Mouse (Mus musculus): ENCODE measurements around the gene Il9r. TPM values are rescaled to one million over a fixed set of nuclear protein-coding genes. Genes with fewer than 3 reads are reported as not detected.

Il9r gene
- polyA plus RNA-seq, 1 experiment from 2014 or later = not detected

GRCm38 (mm10) chr11:32225222-32226104 lies 25.4 kb upstream of the Il9r start:
- WGBS = 64% methylated on average over 7 of the region's 7 CpGs
- H3K27me3 ChIP-seq = peaks cover 45% of the 10 kb centered on the region
- H3K9ac ChIP-seq = no peak overlapping the region
- H3K9me3 ChIP-seq (replicated peaks) = no peaks in the 10 kb centered on the region
- ATAC-seq = no peak
- peak overlapping the region; percentile 77; the same call in 1 of the 2 replicates for H3K4me2 ChIP-seq
- peaks cover 53% of the 10 kb centered on the region for H3K4me1 ChIP-seq
- no peak overlapping the region for H3K27ac ChIP-seq
- no peak overlapping the region for H3K4me3 ChIP-seq
- peaks cover 20% of the 10 kb centered on the region for H3K36me3 ChIP-seq (ENCODE audit: poor library complexity, severe bottlenecking)

DNA sequence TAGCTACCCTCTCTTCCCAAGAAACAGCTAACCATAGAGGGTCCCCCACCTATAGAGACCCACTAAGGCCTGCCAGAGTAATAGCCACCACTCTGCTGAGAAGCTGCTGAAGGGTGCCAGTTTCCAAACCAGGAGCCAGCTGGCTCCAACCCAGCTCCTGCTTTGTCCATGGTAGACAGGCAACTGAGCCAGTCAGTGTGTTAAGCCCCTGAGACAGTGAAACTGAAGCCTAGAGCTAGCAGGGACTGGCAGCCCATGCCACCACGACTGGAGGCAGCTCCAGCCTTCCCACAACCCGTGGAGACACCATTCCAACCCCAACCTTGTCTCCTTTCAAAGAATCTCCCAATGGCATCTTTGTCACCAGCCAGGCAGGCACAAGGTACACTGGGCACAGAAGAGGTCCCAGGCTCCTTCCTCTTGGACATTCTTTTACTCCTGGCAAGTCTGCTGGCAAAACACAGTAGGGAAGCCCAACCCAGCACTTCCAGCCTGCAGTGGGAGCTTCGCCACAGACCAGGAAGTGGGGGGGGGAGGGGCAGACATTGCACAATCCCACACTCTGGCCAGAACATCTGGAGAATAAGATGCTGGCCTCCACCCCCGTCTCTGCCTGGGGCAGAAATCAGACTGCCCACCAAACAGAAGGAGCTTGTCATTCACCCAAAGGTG lies 24.5 kb upstream of the Il9r start:
- H3K27ac ChIP-seq = peak overlapping the region; percentile 44
- H3K9me3 ChIP-seq (replicated peaks) = no peaks in the 10 kb centered on the region
- WGBS = 32% methylated on average over 4 of the region's 4 CpGs
- no peak overlapping the region for H3K9ac ChIP-seq
- ATAC-seq = no peak; the same call in 1 of the 2 replicates
- H3K4me2 ChIP-seq = no peak overlapping the region
- H3K27me3 ChIP-seq = peaks cover 51% of the 10 kb centered on the region
- no peak overlapping the region for H3K4me3 ChIP-seq
- peaks cover 11% of the 10 kb centered on the region for H3K36me3 ChIP-seq (ENCODE audit: poor library complexity, severe bottlenecking)
- peaks cover 53% of the 10 kb centered on the region for H3K4me1 ChIP-seq

- Histone ChIP-seq H3K4me1 (peaks cover 59% of the 10 kb centered on the region), H3K36me3 (ENCODE audit: poor library complexity, severe bottlenecking) (no peaks in the 10 kb centered on the region), H3K9ac (no peak overlapping the region), H3K4me3 (no peak overlapping the region), H3K27ac (no peak overlapping the region), H3K4me2 (no peak overlapping the region), H3K9me3 (replicated peaks) (no peaks in the 10 kb centered on the region), H3K27me3 (peaks cover 51% of the 10 kb centered on the region)
- WGBS = 74% methylated on average over 4 of the region's 4 CpGs
- ATAC-seq = no peak
Observed at GRCm38 (mm10) chr11:32223297-32223967, 23.4 kb upstream of the Il9r start.

DNA sequence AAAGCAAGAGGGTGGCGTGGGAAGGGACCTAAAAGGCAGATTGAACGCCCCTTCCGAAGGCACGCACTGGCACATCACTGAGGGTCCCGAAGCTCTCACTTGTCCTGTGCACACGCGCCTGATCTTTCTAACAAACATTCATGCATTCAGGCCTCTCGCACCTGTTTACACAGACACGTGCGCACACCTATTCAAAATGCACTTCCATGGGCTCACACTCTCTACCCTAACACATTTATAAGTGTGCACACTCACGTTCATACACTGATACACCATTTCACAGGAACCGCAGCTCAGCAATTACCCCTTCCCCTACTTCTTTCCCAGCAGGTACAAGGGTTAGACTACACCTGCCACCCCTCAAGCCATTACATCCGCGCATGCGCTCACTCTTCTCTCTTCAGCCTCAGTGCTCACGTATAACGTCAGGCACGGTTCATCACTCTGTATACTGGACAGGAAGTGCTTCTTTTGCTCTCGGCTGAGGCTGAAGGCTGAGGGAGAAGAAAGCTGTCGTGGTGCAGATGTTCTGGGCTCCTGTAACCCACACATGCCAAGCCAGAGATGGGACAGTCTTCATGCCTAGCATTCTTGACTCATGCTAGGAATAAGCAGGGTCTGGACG lies 22.6 kb upstream of the Il9r start:
- 11% methylated on average over 21 of the region's 21 CpGs for WGBS
- Histone ChIP-seq H3K36me3 (ENCODE audit: poor library complexity, severe bottlenecking) (no peaks in the 10 kb centered on the region), H3K9ac (peak overlapping the region; percentile 74; the same call in 1 of the 2 replicates), H3K4me2 (peak overlapping the region; percentile 99), H3K27me3 (peaks cover 51% of the 10 kb centered on the region), H3K27ac (no peak overlapping the region), H3K4me3 (peak overlapping the region; percentile 62), H3K9me3 (replicated peaks) (no peaks in the 10 kb centered on the region), H3K4me1 (peaks cover 61% of the 10 kb centered on the region)
- no peak for ATAC-seq

DNA sequence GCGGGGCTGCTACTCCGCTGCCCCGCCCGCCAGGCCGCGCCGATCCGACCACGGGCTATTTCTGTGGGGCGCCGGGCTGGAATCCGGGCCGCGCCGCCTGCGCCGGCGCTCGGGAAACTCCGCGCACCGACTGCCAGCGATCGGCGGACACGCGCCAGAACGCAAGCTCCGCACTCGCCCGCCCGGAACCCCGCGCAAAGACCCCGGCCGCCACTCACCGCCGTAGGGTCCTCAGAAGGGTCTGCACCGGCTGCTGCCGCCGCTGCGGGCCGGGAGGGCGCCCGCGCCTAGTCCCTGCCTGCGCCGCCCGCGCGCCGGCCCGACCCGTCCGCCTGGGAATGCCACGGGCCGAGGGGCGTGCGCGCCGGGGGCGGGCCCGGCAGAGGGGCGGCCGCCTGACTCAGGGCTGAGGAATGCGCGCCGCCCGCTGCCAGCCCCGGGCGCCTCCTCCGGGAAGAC lies 21.9 kb upstream of the Il9r start, which contains the start of gene Rhbdf1:
TSS of gene Rhbdf1 (minus strand) at position 350 of the 459 bp plus-strand sequence.
- Histone ChIP-seq H3K4me1 (peaks cover 54% of the 10 kb centered on the region), H3K27ac (peak within 1 kb of the TSS; percentile 51), H3K4me2 (peak within 1 kb of the TSS; percentile 99), H3K4me3 (peak within 1 kb of the TSS; percentile 62), H3K36me3 (ENCODE audit: poor library complexity, severe bottlenecking) (no peaks in the 10 kb centered on the region), H3K27me3 (peaks cover 51% of the 10 kb centered on the region), H3K9ac (peak within 1 kb of the TSS; percentile 74), H3K9me3 (replicated peaks) (no peaks in the 10 kb centered on the region)
- peak; percentile 41 for ATAC-seq
- WGBS = under 1% methylated on average over 57 of the region's 72 CpGs

DNA sequence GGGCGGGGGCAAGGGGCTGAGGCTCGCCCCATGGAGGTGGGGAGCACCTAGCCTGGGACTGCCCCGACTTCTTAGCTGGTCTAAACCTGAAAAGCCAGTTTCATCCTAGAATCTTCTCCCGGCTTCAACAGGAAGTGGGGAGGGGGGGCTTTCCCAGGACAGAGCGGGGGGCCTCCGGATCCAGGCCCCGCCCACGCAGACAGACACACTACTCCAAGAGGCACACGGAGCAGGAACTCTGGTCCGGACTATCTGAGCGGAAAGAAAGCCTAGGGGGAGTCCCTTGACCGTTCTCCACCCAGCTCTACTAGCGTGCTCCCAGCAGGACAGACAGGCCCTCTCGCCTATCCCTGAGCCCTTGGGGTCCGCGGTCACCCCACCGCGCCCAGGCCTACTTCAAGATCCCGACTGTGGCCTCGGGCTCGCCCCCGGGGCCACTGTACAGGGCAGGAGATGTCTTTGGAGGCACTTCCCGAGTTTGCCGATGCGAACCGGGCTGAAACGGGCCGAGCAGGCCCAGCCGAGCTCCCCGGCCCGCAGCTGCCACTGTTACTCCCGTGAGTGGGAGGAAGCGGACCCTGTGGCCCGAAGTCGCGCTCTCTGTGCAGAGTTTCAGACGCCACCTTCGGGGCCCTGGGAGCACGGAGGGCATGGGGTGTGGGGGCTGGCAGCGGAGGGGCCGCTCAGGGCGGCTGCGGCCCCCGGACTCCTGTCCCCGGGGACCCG lies 21.3 kb upstream of the Il9r start:
- Histone ChIP-seq H3K27ac (peak overlapping the region; percentile 51), H3K9ac (peak overlapping the region; percentile 74), H3K36me3 (ENCODE audit: poor library complexity, severe bottlenecking) (no peaks in the 10 kb centered on the region), H3K4me1 (peaks cover 49% of the 10 kb centered on the region), H3K4me2 (peak overlapping the region; percentile 99), H3K9me3 (replicated peaks) (no peaks in the 10 kb centered on the region), H3K27me3 (peaks cover 51% of the 10 kb centered on the region), H3K4me3 (peak overlapping the region; percentile 62)
- peak; percentile 17; the same call in 1 of the 2 replicates for ATAC-seq
- 1% methylated on average over 45 of the region's 46 CpGs for WGBS

DNA sequence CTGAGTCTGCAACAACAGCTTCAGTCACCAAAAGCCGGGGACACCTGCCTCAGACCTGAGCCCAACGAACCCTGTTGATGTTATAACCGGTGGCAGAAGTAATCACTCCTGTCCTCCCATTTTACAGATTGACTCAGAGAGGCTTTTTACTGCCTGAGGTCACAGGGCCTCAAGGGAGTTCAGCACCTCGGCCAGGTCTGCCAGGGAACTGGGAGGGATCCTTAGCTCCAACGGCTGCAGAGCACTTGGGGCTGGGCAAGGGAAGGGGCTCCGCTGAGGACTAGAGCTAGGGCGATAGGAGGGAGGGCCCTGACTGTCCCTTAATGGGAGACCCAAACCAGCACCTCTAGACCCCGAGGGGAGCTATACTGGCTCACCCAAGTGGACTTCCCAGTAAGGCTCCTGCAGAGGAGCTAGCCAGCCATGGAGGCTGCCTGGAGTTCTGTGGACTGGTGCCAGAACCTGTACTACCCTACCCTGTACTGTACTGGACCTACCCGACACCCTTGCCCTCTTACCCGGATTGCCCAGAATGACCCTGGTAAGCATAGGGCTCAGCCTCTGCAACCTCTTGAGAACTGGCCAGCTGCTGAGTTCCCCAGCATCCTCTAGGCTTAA lies 20.6 kb upstream of the Il9r start:
- Histone ChIP-seq H3K4me2 (peak overlapping the region; percentile 99), H3K4me1 (peaks cover 46% of the 10 kb centered on the region), H3K9ac (0 out of 2 replicates have a peak overlapping the region, but pooled peaks have one; percentile 74), H3K4me3 (peak overlapping the region; percentile 62), H3K36me3 (ENCODE audit: poor library complexity, severe bottlenecking) (no peaks in the 10 kb centered on the region), H3K9me3 (replicated peaks) (no peaks in the 10 kb centered on the region), H3K27me3 (peaks cover 51% of the 10 kb centered on the region), H3K27ac (no peak overlapping the region)
- ATAC-seq = 0 out of 2 replicates have a peak, but pooled peaks have one; percentile 4
- WGBS = 40% methylated on average over 10 of the region's 10 CpGs

- Histone ChIP-seq H3K27me3 (peaks cover 42% of the 10 kb centered on the region), H3K4me1 (peaks cover 33% of the 10 kb centered on the region), H3K27ac (no peak overlapping the region), H3K9ac (no peak overlapping the region), H3K4me3 (no peak overlapping the region), H3K4me2 (no peak overlapping the region), H3K36me3 (ENCODE audit: poor library complexity, severe bottlenecking) (no peaks in the 10 kb centered on the region), H3K9me3 (replicated peaks) (no peaks in the 10 kb centered on the region)
- 86% methylated on average over 10 of the region's 10 CpGs for WGBS
- ATAC-seq = no peak
Observed at GRCm38 (mm10) chr11:32219287-32219686, 19.2 kb upstream of the Il9r start.

DNA sequence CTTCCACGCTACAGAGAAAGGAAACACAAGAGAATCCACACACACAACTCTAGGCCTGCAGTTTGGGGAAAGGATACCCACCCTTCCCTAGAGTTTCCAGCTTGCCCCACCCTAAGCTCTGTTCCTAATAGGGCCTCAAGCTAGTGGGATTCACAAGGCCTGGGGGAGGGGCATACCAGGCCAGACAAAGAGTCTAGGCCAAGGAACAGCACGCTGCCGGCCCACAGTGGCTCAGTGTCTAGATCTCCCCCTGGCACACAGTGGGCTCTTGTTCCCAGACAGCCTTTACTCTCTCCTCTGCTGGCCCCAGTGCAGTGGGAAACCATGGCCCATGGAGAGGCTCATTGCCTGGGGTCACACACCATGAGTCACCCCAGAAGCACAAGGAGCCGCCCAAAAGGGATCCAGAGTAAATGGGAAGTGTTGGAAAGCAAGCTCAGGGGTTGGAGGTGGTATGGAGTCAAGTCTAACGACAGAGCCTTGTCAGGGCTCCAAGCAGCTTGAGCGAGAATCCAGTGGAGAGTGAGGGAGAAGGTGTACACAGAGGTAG lies 18.5 kb upstream of the Il9r start:
- Histone ChIP-seq H3K9ac (no peak overlapping the region), H3K9me3 (replicated peaks) (no peaks in the 10 kb centered on the region), H3K4me1 (peaks cover 30% of the 10 kb centered on the region), H3K4me3 (no peak overlapping the region), H3K27ac (0 out of 2 replicates have a peak overlapping the region, but pooled peaks have one; percentile 19), H3K36me3 (ENCODE audit: poor library complexity, severe bottlenecking) (no peaks in the 10 kb centered on the region), H3K4me2 (no peak overlapping the region), H3K27me3 (peaks cover 36% of the 10 kb centered on the region)
- WGBS = 48% methylated on average over 6 of the region's 6 CpGs
- ATAC-seq = no peak

GRCm38 (mm10) chr11:32216851-32217250 lies 16.8 kb upstream of the Il9r start:
- no peak overlapping the region for H3K4me3 ChIP-seq
- H3K9me3 ChIP-seq (replicated peaks) = no peaks in the 10 kb centered on the region
- 21% methylated on average over 8 of the region's 8 CpGs for WGBS
- H3K27me3 ChIP-seq = peaks cover 20% of the 10 kb centered on the region
- H3K4me1 ChIP-seq = peaks cover 20% of the 10 kb centered on the region
- ATAC-seq = peak; percentile 65
- no peak overlapping the region for H3K4me2 ChIP-seq
- H3K36me3 ChIP-seq (ENCODE audit: poor library complexity, severe bottlenecking) = no peaks in the 10 kb centered on the region; the same call in 1 of the 2 replicates
- H3K27ac ChIP-seq = 0 out of 2 replicates have a peak overlapping the region, but pooled peaks have one; percentile 35
- no peak overlapping the region for H3K9ac ChIP-seq
